Mouse (Mus musculus) erythroblast, embryonic 14.5 days (primary cell): ENCODE data around the gene Dgkh. TPM values are rescaled to one million over a fixed set of nuclear protein-coding genes. Genes with fewer than 3 reads are reported as not detected.
"Not testable (repeated sequence)": the region's sequence is repeated elsewhere in the genome, so short reads cannot be mapped to it uniquely, and the experiment has no call there.

Experiments used
- H3K27me3 ChIP-seq: 2 replicates; pipeline ENCODE4 v1.6.1; 2012; ENCODE audit warnings: inconsistent platforms; ENCODE audit not compliant: control insufficient read depth
- H3K36me3 ChIP-seq: 2 replicates; pipeline ENCODE4 v1.6.1; 2012; ENCODE audit warnings: mild to moderate bottlenecking, inconsistent platforms; ENCODE audit not compliant: control insufficient read depth
- H3K4me1 ChIP-seq: 2 replicates; pipeline ENCODE4 v1.6.1; 2012; ENCODE audit warnings: inconsistent platforms; ENCODE audit not compliant: control insufficient read depth
- H3K4me3 ChIP-seq: replicated peaks from 2 replicates; pipeline ENCODE3; 2012; ENCODE audit warnings: moderate library complexity, mild to moderate bottlenecking, inconsistent platforms
- H3K9me3 ChIP-seq: 2 replicates; pipeline ENCODE4 v1.6.1; 2012; ENCODE audit warnings: low read length, inconsistent platforms, mixed read lengths; ENCODE audit not compliant: control insufficient read depth
- GATA1 ChIP-seq: IDR thresholded peaks from 2 replicates; pipeline ENCODE4 v1.6.1; 2012; ENCODE audit warnings: low read length, inconsistent platforms, mixed read lengths
- TAL1 ChIP-seq: IDR thresholded peaks from 3 replicates; pipeline ENCODE4 v1.6.1; 2012; ENCODE audit warnings: low read length, inconsistent platforms, mixed read lengths
- polyA plus RNA-seq: library from polyadenylated mRNA; stranded (reverse); fragments of >175 nt; gene quantifications from 2 replicates; pipeline ENCODE4 v1.2.3, GENCODE M21; 2012

Dgkh gene
- polyA plus RNA-seq, 1 experiment = not detected

DNA sequence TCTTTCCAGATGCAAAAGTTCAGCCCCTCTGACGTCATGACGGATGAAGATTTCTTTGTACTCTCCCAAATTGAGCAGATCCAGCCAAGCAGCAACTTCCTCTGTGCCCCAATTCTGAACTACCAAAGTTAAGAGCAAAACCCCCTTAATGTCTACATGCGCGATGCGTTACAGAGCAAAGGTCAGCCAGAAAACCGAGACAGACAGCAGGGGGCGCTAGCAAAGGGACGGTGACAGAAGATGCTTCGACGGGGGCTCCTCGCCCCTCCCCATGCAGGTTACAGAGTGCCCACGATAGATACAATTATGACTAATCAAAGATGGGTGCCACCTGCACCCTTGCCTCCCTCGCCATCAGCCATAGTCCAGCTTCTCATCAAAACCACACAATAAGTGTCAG, 156.7 kb downstream of the Dgkh start:
- Histone ChIP-seq H3K9me3 (no peaks in the 10 kb centered on the region), H3K4me1 (no peaks in the 10 kb centered on the region)
- no peak for TF ChIP-seq GATA1
- no peak for TF ChIP-seq TAL1

GRCm38 (mm10) chr14:78568410-78568809, 164.2 kb downstream of the Dgkh start:
- Histone ChIP-seq H3K36me3 (no peaks in the 10 kb centered on the region), H3K27me3 (no peaks in the 10 kb centered on the region), H3K4me1 (no peaks in the 10 kb centered on the region), H3K4me3 (no peak overlapping the region), H3K9me3 (no peaks in the 10 kb centered on the region)
- TF ChIP-seq TAL1 = no peak
- TF ChIP-seq GATA1 = no peak

More for the DNA sequence above, 156.7 kb downstream of the Dgkh start:
- Histone ChIP-seq H3K4me3 (no peak overlapping the region), H3K36me3 (no peaks in the 10 kb centered on the region), H3K27me3 (no peaks in the 10 kb centered on the region)

DNA sequence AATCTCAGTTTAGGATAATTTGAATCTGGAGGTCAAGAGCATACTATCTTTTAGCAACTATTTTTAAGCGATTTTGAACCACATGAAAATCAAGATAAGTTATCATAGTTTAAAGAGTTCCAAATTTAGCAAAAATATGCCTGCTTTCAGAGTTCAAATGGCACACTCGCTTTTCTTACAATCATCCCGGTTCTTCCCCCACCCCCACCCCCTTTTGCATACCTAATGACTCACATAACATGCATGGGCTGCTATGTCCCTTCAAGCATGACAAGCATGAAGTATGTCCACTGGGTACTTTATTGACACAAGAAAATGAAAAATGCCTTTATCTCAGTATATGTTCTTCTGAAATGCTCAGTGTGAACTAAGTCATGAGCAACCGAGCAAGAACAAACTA, 166.1 kb downstream of the Dgkh start:
- Histone ChIP-seq H3K4me3 (no peak overlapping the region), H3K36me3 (no peaks in the 10 kb centered on the region), H3K9me3 (no peaks in the 10 kb centered on the region), H3K4me1 (no peaks in the 10 kb centered on the region), H3K27me3 (no peaks in the 10 kb centered on the region)
- TF ChIP-seq GATA1 = no peak
- no peak for TF ChIP-seq TAL1

DNA sequence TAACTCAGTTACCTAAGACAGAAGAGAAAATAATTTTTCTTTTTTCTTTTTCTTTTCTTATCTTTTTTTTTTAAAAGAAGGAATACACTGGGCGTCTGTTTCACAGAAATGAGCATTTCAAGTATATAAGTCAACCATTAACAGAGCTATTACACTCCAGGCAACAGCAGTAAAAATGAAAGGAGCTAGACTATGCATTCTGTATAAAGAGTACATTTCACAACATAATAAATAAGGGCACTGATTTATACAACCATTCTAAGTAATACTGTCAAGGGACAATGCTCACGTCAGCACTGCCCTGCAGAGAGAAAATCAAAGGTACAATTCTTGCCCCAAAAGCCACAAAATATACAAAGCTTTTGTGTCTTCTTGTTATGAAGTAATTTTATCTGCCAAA, 168.3 kb downstream of the Dgkh start:
- no peak overlapping the region for H3K4me3 ChIP-seq
- no peak for TF ChIP-seq GATA1
- TF ChIP-seq TAL1 = no peak
- H3K27me3 ChIP-seq = no peaks in the 10 kb centered on the region
- H3K9me3 ChIP-seq = no peaks in the 10 kb centered on the region
- no peaks in the 10 kb centered on the region for H3K4me1 ChIP-seq
- H3K36me3 ChIP-seq = no peaks in the 10 kb centered on the region

DNA sequence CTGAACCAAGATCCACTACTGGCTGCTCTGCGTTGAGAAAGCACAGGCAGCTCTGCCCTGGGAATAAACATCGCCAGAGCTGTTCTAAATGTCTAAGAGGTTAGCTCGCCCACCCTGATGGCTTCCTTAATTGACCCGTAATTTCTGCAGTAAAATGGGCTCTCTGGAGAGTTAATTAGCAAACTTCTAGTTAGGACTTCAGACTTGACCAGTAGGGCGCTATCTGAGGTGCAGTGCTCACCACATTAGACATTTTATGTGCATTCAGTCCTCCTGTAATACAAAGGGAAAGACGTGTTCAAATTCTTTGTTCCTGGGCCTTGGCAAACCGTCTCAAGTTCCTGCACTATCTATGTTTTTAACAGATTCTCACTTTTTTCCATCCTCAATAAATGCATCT, 169.4 kb downstream of the Dgkh start:
- H3K4me3 ChIP-seq = no peak overlapping the region
- no peaks in the 10 kb centered on the region for H3K27me3 ChIP-seq
- H3K4me1 ChIP-seq = no peaks in the 10 kb centered on the region
- no peaks in the 10 kb centered on the region for H3K9me3 ChIP-seq
- no peak for TF ChIP-seq TAL1
- no peak for TF ChIP-seq GATA1
- no peaks in the 10 kb centered on the region for H3K36me3 ChIP-seq

GRCm38 (mm10) chr14:78562121-78562520, 170.5 kb downstream of the Dgkh start:
- no peak overlapping the region for H3K4me3 ChIP-seq
- no peaks in the 10 kb centered on the region for H3K9me3 ChIP-seq
- no peaks in the 10 kb centered on the region for H3K27me3 ChIP-seq
- H3K4me1 ChIP-seq = no peaks in the 10 kb centered on the region
- TF ChIP-seq GATA1 = no peak
- TF ChIP-seq TAL1 = no peak
- H3K36me3 ChIP-seq = no peaks in the 10 kb centered on the region

GRCm38 (mm10) chr14:78559042-78559441, 173.5 kb downstream of the Dgkh start:
- no peaks in the 10 kb centered on the region for H3K4me1 ChIP-seq
- no peak overlapping the region for H3K4me3 ChIP-seq
- no peaks in the 10 kb centered on the region for H3K27me3 ChIP-seq
- no peaks in the 10 kb centered on the region for H3K9me3 ChIP-seq
- no peak for TF ChIP-seq TAL1
- no peak for TF ChIP-seq GATA1
- no peaks in the 10 kb centered on the region for H3K36me3 ChIP-seq

- H3K4me1 ChIP-seq, H3K36me3 ChIP-seq, H3K27me3 ChIP-seq, H3K9me3 ChIP-seq, H3K4me3 ChIP-seq: not testable (repeated sequence)
Observed at GRCm38 (mm10) chr14:78554830-78555229, 177.7 kb downstream of the Dgkh start.

DNA sequence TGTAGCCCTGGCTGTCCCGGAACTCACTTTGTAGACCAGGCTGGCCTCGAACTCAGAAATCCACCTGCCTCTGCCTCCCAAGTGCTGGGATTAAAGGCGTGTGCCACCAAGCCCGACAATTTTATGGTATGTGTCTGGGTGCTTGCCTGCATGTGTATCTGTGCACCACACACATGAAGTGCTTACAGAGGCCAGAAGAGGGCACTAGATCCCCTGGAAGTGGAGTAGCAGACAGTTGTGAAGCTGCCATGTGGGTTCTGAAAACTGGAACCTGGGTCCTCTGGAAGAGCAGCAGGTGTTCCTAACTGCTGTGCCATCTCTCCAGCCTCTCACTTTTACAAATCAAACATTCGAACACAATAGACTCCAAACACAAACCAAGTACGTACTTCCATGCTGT, 178.9 kb downstream of the Dgkh start:
- no peaks in the 10 kb centered on the region for H3K4me1 ChIP-seq
- H3K4me3 ChIP-seq = no peak overlapping the region
- H3K27me3 ChIP-seq = no peaks in the 10 kb centered on the region
- no peaks in the 10 kb centered on the region for H3K9me3 ChIP-seq
- H3K36me3 ChIP-seq = no peaks in the 10 kb centered on the region
- TF ChIP-seq GATA1 = no peak
- no peak for TF ChIP-seq TAL1

DNA sequence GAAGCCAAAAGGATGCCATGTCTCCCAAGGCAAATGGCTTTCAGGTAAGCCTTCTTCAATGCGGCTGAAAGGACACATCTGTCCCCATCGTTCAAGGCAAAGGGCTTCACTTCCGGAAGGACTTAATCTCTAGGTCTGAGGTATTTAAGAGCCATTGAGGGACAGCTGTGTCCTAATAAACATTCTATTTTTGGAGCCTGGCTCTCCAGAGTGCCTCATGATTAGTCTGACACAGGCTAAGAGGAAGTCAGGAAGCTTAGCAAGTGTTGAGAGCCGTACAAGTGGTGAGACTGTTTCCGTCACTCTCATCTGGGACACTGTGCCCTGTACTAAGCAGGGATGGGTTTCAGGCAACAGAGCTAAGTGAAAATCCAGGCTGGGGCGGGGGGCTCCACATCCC, 183.8 kb downstream of the Dgkh start:
- H3K36me3 ChIP-seq = no peaks in the 10 kb centered on the region
- H3K4me3 ChIP-seq = no peak overlapping the region
- H3K4me1 ChIP-seq = no peaks in the 10 kb centered on the region
- no peaks in the 10 kb centered on the region for H3K9me3 ChIP-seq
- no peak for TF ChIP-seq GATA1
- TF ChIP-seq TAL1 = no peak
- no peaks in the 10 kb centered on the region for H3K27me3 ChIP-seq
